Mouse (Mus musculus): ENCODE measurements around the gene Ucn2.

DNA sequence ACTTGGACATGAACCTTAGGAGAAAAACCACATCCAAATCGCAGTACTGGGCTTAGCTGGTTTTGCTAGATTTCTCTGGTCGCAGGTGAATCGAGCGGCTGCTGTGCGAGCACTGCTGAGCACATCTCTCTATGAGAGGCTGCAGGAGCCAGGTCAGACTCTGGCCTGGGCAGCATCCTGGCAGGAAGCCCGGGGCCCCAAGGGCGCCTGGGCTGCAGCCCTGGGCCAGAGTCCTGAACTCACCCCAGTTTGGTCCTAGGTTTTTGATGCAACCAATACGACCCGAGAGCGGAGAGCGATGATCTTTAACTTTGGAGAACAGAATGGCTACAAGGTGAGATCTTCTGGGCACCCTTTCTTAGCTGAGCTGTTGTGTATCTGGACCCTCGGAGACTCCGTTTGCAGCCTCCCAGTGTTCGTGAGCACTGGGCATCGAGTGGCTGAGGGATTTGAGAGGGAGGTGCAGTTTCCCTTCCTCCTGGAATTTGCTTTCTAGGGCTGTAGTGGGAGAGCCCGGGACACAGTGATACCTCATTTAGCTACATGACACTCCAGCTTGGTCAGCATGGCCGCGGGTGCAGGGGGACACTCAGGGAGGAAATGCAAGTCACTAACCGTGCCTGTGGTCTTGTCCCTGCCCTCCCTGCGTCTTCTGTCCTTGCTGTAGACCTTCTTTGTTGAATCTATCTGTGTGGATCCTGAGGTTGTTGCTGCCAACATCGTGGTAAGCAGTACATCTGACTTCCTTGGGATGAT is 21.4 kb downstream of the Ucn2 start:
- TF ChIP-seq CTCF (IDR thresholded peaks at IDR 0.05; ENCODE audit: low read depth) (no peak), EP300 (optimal IDR thresholded peaks at IDR 0.05) (no peak)
